Mouse (Mus musculus): Measurements from ENCODE around the gene Cnih3.

- TF ChIP-seq MAX (IDR thresholded peaks at IDR 0.05) = no peak
- TF ChIP-seq CTCF (IDR thresholded peaks at IDR 0.05; ENCODE audit: control insufficient read depth, insufficient read depth, insufficient read length) = no peak
Observed at GRCm38 (mm10) chr1:181374627-181375374, 22.4 kb downstream of the Cnih3 start.
